Comparison of ENCODE assay signal across 13 mouse cellular contexts in genomic region chr17:87185461-87186066, GRCm38 (mm10).
DNase-seq lines count a peak whose midpoint lies in the region; ATAC-seq lines count a peak whose summit lies in the region.
"Had no signal": no experiment of that assay in that cellular context is flagged by ENCODE, and none has a peak within 500 bp of the region (broad histone marks: within the 10 kb centered on the region; RNA-seq: fewer than 3 reads in every experiment).

No protein-coding gene starts in this region.

- 0 out of 2 replicates have a peak overlapping the region, but pooled peaks have one; percentile 46 for H3K27ac ChIP-seq in forebrain, embryonic 10.5 days
- H3K27ac ChIP-seq in forebrain, embryonic 11.5 days (ENCODE audit: low read depth, low read length), result no peak overlapping the region
- H3K27ac ChIP-seq in hindbrain, embryonic 10.5 days, result peak overlapping the region; percentile 62
- H3K27ac ChIP-seq in hindbrain, embryonic 12.5 days, result no peak overlapping the region
- H3K27ac ChIP-seq: neural tube, embryonic 12.5 days had no signal

- no peak overlapping the region for H3K9ac ChIP-seq in forebrain, embryonic 11.5 days (ENCODE audit: low read length)
- no peak overlapping the region for H3K9ac ChIP-seq in hindbrain, embryonic 12.5 days
- H3K9ac ChIP-seq: neural tube, embryonic 12.5 days had no signal

- peaks cover 19% of the 10 kb centered on the region for H3K4me1 ChIP-seq in forebrain, embryonic 10.5 days
- no peaks in the 10 kb centered on the region; the same call in 1 of the 2 replicates for H3K4me1 ChIP-seq in forebrain, embryonic 11.5 days (replicated peaks; ENCODE audit: control insufficient read depth, insufficient read depth, low read length)
- H3K4me1 ChIP-seq in hindbrain, embryonic 10.5 days (replicated peaks), result peaks cover 23% of the 10 kb centered on the region
- peaks cover 18% of the 10 kb centered on the region for H3K4me1 ChIP-seq in hindbrain, embryonic 12.5 days

- ATAC-seq in forebrain, embryonic 11.5 days (replicated peaks; ENCODE audit: low FRiP score), result no peak
- ATAC-seq in hindbrain, embryonic 12.5 days (ENCODE audit: low FRiP score), result no peak
- no peak for ATAC-seq in activated CD4-positive, CD25-positive, alpha-beta regulatory T cell, adult 4 months

- H3K4me3 ChIP-seq in forebrain, embryonic 10.5 days, result no peak overlapping the region
- H3K4me3 ChIP-seq in forebrain, embryonic 11.5 days (ENCODE audit: low read depth, low read length), result no peak overlapping the region
- peak overlapping the region; percentile 18; the same call in 1 of the 2 replicates for H3K4me3 ChIP-seq in hindbrain, embryonic 10.5 days
- no peak overlapping the region for H3K4me3 ChIP-seq in hindbrain, embryonic 12.5 days
- H3K4me3 ChIP-seq: neural tube, embryonic 12.5 days had no signal

- DNase-seq in forebrain, embryonic 10.5 days (ENCODE audit: extremely low spot score, low spot score), result no peak
- DNase-seq in forebrain, embryonic 11.5 days (ENCODE audit: low spot score), result no peak
- no peak for DNase-seq in hindbrain, embryonic 10.5 days (ENCODE audit: low spot score)
- peak; percentile 49 for DNase-seq in retina, postnatal 1 day
- no peak for DNase-seq in retina, embryonic 14.5 days (ENCODE audit: low spot score)
- no peak for DNase-seq in thymus, postnatal 25 days
- DNase-seq: adrenal gland, postnatal 14 days; cerebellum, postnatal 14 days; lung, adult 18-20 months; thymus, adult 2 months had no signal

- no peaks in the 10 kb centered on the region for H3K36me3 ChIP-seq in forebrain, embryonic 10.5 days (replicated peaks)
- no peaks in the 10 kb centered on the region for H3K36me3 ChIP-seq in forebrain, embryonic 11.5 days (ENCODE audit: control insufficient read depth, insufficient read depth, low read length)
- H3K36me3 ChIP-seq in hindbrain, embryonic 10.5 days, result no peaks in the 10 kb centered on the region
- H3K36me3 ChIP-seq in hindbrain, embryonic 12.5 days, result no peaks in the 10 kb centered on the region
- H3K36me3 ChIP-seq: neural tube, embryonic 12.5 days had no signal

- no peaks in the 10 kb centered on the region for H3K9me3 ChIP-seq in forebrain, embryonic 10.5 days
- no peaks in the 10 kb centered on the region for H3K9me3 ChIP-seq in forebrain, embryonic 11.5 days (ENCODE audit: control insufficient read depth, low read length)
- H3K9me3 ChIP-seq in hindbrain, embryonic 10.5 days, result no peaks in the 10 kb centered on the region
- no peaks in the 10 kb centered on the region for H3K9me3 ChIP-seq in hindbrain, embryonic 12.5 days (replicated peaks)
- H3K9me3 ChIP-seq: neural tube, embryonic 12.5 days had no signal

- peaks cover 18% of the 10 kb centered on the region for H3K27me3 ChIP-seq in forebrain, embryonic 10.5 days (ENCODE audit: poor library complexity, severe bottlenecking)
- H3K27me3 ChIP-seq in forebrain, embryonic 11.5 days (ENCODE audit: control insufficient read depth, insufficient read depth, low read length), result no peaks in the 10 kb centered on the region
- H3K27me3 ChIP-seq in hindbrain, embryonic 10.5 days (ENCODE audit: insufficient read depth, poor library complexity, severe bottlenecking), result no peaks in the 10 kb centered on the region
- H3K27me3 ChIP-seq in hindbrain, embryonic 12.5 days, result no peaks in the 10 kb centered on the region
- H3K27me3 ChIP-seq: neural tube, embryonic 12.5 days had no signal

- 36% methylated on average over 11 of the region's 11 CpGs for WGBS in forebrain, embryonic 10.5 days
- WGBS in forebrain, embryonic 11.5 days, result 33% methylated on average over 11 of the region's 11 CpGs
- 25% methylated on average over 11 of the region's 11 CpGs for WGBS in hindbrain, embryonic 10.5 days
- 28% methylated on average over 11 of the region's 11 CpGs for WGBS in hindbrain, embryonic 12.5 days

- no peak overlapping the region for H3K4me2 ChIP-seq in forebrain, embryonic 11.5 days (ENCODE audit: low read depth, low read length, severe bottlenecking)
- H3K4me2 ChIP-seq in hindbrain, embryonic 12.5 days (replicated peaks), result no peak overlapping the region
- H3K4me2 ChIP-seq: neural tube, embryonic 12.5 days had no signal

Comparison
In these comparisons a context has a peak if more than half of its experiments do, and no peak if none do; other contexts are left out.
1. H3K27ac ChIP-seq: peak in forebrain, embryonic 10.5 days (single experiment) and hindbrain, embryonic 10.5 days (single experiment); none in forebrain, embryonic 11.5 days (single experiment) and hindbrain, embryonic 12.5 days (single experiment).